Mouse (Mus musculus) cerebellum, adult 11 months (tissue): ENCODE data around the gene Cd164l2.

Experiments used
- DNase-seq: peaks from one replicate; pipeline ENCODE4 v3.0.0; 2022

Cd164l2 gene

DNA sequence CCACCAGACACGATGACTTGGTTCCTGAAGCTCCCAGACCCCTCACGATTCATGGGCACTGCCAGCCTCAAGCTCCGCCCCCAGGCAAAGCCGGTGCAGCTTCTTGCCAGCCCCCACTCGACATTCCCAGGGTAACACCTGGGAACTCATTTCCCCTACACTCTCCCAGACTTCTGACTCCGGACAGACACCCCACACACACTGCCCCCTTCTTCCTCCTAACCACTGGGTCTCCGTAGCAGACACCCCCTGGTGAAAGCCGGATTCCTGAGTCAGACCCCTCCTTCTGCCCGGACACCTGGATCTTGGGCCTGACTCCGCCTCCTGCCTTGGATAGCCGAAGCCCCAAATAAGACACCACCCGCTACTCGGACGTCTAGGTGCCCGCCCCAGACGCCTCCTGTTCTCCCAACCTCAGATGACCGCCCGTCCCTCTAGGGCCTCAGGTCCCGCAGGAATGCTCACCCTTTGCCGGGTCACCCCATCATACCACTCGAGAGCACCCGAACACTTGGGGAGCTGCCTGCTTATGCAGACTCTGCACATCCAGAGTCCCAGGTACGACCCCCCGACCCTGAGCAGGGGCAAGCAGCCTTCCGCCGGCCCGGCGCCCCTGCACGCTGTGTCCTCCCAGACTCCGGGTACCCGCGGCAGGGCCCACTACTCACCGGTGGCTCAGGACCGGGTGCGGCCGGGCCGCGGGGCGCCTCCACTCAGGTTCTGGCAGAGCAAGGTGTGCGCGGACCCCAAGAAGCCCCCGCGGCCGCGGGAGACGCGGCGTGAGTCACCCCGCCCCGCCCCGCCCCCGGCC is at the start of gene Cd164l2, which contains the start of gene Gpr3:
Gene Cd164l2 (plus strand): TSS at position 381 of the 811 bp plus-strand sequence.
Gene Gpr3 (minus strand): TSS at position 786 of the 811 bp plus-strand sequence.
- DNase-seq = no peak

DNA sequence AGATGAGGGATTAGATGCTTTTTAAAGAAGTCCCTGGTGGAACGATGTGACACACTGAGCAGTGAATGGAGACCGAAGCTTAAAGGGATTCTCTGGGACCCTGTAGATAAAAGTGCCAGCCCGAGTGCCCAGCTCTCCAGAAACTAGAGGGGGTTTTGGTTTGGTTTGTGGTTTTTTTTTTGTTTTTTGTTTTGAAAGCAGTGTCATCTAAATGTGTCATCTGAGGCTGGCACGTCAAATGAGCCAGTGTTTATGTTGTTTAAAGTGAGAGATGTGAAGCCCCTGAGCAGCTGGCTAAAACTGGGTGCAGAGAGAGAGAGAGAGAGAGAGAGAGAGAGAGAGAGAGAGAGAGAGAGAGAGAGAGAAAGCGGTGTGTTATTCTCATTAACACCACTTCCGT is 49.7 kb upstream of the Cd164l2 start:
- DNase-seq = no peak

DNA sequence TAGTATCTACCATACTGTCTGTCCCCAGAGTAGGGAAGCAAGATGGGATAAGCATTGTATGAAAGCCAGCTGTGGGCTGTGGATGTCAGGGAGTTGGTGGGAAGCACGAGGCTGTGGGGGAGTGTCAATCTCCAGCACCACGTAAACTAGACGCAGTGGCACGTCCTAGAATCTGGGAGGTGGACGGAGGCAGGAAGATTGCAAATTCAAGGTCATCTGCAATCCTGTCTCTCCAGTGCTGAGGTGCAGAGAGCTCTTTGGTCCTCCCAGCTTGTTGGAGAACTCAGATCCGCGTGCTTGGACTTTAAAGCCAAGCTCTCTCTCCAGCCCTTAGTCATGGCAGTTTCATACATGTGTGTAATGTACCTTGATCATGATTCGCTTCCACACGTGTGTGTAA is 45.2 kb upstream of the Cd164l2 start:
- DNase-seq = no peak

DNA sequence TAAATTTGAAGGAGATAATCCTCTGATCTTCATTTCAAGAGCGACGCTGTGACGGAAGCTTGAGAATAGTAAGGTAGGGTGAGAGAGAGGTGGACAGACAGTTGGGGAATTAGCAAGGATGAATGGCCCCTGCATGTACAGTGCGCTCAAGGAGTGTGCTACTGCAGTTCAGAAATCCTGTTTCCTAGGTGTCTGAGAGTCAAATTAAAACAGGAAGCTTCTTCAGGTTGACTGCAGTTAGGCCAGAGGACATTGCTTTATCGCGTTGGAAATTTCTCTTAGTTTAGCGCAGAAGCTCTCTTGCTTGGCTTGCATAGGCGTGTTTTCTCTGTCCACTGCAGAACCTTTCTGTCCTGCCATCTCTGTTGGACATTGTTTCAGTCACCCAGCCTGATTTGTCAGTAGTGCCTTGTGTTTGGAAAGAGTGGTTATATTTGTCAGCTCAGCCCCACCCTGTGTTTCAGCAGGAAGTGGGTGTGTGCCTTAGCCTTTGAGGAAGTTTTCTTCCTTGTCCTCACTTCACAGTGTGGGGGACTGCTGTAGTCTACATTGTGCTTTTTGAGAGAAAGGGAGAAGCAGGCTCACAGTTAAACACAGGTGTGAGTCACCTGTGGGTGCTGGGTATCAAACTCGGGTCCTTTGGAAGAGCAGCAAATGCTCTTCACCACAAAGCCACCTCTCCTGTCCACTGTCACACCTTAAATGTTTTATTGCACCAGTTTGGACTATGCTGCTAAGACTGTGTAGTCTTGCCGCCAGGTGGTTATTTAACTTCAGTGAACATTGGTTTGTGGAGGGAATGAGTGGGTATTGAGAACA is 42.5 kb upstream of the Cd164l2 start:
- DNase-seq = no peak

GRCm38 (mm10) chr4:133170056-133170524 is 41.8 kb upstream of the Cd164l2 start:
- no peak for DNase-seq

GRCm38 (mm10) chr4:133170616-133171015 is 41.3 kb upstream of the Cd164l2 start:
- DNase-seq = no peak

DNA sequence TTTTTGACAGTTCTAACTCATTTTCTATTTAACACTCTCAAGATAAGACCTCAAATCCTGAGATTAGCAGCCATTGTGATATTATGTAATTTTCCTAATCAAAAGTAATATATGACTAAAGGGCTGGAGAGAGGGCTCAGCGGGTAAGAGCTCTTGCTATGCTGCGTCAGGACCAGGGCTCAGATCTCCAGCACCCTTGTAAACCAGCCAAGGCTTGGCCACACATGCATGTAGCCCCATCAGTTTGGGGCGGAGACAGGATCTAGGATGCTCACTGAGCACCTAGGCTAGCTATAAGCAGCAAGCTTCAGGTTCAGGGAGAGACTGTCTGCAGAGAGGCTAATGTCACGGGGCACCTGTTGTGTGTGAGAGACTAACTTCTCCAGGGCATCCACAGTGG is 39.5 kb upstream of the Cd164l2 start:
- DNase-seq = no peak

GRCm38 (mm10) chr4:133174361-133174760 is 37.6 kb upstream of the Cd164l2 start:
- DNase-seq = no peak

DNA sequence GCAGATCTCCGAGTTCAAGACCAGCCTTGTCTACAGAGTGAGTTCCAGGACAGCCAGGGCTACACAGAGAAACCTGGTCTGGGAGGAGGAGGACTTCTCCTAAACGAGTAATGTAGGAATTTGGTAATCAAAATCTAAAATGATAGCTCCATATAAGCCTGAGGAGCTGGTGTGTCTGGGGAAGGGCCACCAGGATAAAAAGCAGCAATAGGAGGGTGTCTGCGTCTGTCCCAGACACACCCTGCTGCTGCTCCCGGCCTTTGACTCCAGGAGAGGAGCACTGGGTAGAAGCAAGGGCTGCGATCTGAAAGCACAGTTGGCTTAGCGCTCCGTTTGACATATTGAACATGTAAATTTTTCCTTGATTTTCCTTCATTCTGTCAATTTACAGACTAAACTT is 36.7 kb upstream of the Cd164l2 start:
- DNase-seq = no peak

- no peak for DNase-seq
These were observed 35.8 kb upstream of the Cd164l2 start for GRCm38 (mm10) chr4:133175998-133176760.

DNA sequence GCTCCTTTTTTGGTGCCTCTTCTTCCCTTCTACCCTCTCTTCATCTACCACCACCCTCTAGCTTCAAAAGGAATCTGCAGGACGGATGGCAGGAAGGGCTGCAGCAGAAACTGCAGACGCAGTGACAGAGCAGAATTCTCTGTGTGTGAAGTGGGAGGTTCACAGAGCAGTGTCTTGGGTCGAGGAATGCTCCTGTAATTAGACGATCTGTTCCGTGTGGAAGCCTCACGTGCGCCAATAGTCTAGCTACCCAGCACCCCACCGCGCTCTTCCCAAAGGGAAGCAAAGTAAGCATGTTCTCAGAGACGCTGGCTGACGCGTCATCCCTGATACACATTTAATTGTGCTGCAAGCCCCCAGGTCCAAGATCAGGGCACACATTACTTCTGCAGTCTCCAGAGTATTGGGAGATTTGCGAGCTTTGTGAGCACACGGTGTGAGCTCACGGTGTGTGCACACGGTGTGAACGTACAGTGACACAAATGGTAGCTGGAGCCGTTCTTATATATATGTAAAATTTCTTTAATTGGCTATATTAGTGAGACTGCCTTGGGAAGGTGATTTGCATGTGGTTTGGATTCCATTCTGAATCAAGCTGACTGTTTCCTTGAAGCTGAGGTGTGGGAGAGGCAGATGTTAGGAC is 35.0 kb upstream of the Cd164l2 start:
- no peak for DNase-seq

GRCm38 (mm10) chr4:133178305-133178704 is 33.6 kb upstream of the Cd164l2 start:
- DNase-seq = no peak

- no peak for DNase-seq
These were observed 32.7 kb upstream of the Cd164l2 start for GRCm38 (mm10) chr4:133179258-133179657.

DNA sequence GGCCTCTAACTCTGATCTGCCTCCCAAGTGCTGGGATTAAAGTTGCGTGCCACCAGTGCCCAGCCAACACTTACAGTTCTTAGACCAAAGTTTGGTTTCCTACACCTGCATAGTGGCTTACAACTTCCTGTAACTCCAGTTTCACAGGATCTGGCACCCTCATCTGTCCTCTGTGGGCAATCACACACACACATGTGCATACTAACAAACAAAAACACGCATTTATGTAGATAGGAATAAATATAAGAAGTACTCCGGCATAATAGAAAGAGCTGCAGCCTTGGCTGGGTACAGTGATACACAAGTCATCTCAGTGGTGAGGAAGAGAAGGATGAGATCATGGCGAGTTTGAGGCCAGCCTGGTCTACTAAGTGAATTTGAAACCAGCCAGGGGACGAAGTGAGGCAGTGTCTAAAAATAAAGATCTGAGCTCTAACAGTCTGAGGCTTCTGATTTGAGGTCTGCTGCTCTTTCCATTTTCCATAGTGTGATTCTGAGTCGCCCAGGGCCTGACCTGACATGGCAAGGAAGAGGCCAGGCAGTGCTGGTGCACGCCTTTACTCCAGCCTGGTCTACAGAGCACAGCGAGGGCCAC is 29.4 kb upstream of the Cd164l2 start:
- no peak for DNase-seq

DNA sequence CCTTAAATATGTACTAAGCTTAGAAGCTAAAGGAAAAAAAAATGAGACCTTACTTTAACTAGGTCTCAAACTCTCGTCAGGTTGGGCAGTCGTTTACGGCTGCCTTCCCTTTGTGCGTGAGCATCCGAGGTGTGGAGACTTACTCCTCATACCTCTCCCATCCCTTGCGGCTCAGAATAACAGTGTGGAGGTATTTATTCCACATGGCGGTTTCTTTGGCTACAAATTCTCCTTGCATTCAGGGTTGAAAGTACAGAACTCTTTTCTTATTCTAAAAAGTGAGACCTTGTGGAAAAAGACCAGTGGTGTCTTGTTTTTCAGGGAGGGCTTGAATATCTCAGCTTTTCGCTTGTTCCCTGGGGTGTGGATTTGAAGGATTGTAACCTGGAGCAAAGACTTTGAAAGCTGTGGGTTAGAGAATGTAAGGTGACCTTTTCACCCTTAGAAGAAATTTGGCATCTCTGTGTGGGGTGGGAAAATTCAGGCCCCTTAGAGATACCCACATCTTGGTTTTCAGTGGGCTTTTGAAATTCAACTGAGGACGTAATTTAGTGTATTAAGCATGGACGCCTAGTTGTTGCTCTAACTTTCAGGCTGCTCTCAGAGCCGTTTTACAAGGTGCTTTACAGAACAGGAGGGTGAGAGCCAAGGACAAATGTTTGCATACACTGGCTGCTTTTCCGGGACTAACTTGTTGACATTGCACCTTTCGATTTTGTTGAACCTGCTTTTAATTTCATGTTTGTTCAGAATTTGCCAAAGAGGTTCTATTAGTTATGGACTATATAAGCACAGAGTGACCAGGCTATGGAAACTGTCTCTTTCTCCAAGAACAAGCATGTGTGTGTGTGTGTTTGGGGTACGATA is 27.7 kb upstream of the Cd164l2 start:
- no peak for DNase-seq

DNA sequence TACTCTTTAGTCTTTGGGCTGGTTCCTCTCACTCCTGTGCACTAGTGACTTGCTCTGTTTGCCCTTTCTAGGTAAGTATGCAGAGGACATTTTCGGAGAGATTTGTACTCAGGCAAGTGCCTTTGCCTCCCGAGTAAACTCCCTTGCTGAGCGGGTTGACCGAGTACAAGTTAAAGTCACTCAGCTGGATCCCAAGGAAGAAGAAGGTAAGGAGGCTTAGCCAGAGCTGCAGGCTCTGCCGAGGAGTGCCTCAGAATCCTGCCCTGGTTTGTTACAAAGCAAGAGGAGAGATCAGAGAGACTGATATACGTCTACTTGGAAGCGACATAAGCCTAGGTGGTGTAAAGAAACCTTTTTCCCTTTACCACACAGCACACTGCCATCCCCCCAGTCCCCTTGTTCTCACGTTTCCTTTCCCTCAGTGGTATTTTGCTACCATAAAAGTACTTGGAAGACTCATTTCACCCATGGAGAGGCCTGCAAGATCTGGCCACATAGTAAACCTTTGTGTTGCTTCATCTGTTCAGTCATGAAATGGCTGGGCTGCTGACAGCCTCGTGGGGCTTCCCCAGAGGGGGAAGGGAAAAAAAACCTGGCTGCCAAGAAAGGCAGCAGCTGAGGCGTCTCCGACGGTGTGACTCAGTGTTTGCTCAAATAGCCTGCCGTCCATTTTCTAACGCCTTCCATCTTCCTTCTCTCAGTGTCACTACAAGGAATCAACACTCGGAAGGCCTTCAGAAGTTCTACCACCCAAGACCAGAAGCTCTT is 26.8 kb upstream of the Cd164l2 start:
- DNase-seq = no peak

DNA sequence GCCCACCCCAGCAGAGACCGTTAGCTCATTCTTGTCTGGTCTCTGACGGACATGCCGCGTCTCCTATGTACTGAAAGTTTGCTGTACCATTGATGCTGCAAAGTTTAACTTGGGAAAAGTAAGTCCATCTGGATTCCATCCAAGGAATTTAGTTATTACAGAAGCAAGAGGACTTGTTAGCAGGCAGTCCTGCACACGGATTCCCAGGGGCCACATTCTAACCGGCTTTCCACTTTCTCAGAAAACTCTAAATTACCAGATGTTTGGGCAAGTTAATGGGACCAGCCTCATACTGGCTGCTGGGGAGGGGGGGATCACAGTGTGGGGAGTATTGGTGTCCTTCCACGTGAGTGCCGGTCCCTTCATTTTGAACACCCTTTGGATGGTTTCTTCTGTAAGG is 26.0 kb upstream of the Cd164l2 start:
- DNase-seq = no peak

DNA sequence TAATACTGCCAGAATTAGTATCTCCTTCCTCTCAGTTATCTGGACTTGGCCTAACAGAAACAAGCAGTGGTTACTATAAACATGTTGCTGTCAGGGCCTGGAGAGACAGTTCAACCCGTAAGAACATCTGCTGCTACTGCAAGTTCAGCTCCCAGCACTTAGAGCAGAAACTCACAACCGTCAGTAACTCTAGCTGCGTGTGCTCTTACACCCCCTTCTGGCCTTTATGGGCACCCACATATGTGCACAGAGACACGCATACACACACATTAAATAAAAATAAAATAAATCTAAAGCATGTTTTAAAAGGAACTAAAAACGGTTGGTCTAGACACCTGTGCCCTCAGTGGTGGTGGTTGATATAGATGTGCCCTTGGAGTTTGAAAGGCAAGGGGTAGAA is 25.1 kb upstream of the Cd164l2 start:
- no peak for DNase-seq

DNA sequence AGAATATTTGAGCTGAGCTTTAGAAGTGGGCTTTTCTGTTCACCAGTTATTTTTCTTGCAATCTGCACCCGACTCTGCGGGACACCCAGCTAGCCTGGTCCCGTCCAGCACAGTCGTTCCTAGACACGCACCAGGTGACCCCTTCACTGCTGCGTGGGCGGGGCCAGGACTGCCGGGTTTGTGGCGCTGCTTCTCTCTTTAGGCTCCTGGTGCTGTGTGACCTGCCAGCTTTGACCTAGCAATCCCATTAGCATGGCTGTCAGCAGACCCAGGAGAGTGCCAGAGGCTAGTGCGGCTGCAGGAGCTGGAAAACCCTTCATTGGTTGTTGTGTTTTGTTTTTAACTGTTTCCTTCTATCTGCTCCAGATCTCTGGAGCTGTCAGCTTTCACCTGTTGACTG is 22.5 kb upstream of the Cd164l2 start:
- no peak for DNase-seq

GRCm38 (mm10) chr4:133194482-133194881 is 17.4 kb upstream of the Cd164l2 start:
- no peak for DNase-seq
